Mouse (Mus musculus) kidney, postnatal 14 days (tissue): ENCODE results near the gene Tbx4.

Source experiments
- DNase-seq: peaks from one replicate; pipeline ENCODE4 v3.0.0; 2022; ENCODE audit warnings: mixed read lengths

Tbx4 gene

GRCm38 (mm10) chr11:85910133-85910532 lies 23.9 kb downstream of the Tbx4 start:
- DNase-seq: no peak

- DNase-seq: no peak
These were observed 27.3 kb downstream of the Tbx4 start for GRCm38 (mm10) chr11:85913506-85913905.

DNA sequence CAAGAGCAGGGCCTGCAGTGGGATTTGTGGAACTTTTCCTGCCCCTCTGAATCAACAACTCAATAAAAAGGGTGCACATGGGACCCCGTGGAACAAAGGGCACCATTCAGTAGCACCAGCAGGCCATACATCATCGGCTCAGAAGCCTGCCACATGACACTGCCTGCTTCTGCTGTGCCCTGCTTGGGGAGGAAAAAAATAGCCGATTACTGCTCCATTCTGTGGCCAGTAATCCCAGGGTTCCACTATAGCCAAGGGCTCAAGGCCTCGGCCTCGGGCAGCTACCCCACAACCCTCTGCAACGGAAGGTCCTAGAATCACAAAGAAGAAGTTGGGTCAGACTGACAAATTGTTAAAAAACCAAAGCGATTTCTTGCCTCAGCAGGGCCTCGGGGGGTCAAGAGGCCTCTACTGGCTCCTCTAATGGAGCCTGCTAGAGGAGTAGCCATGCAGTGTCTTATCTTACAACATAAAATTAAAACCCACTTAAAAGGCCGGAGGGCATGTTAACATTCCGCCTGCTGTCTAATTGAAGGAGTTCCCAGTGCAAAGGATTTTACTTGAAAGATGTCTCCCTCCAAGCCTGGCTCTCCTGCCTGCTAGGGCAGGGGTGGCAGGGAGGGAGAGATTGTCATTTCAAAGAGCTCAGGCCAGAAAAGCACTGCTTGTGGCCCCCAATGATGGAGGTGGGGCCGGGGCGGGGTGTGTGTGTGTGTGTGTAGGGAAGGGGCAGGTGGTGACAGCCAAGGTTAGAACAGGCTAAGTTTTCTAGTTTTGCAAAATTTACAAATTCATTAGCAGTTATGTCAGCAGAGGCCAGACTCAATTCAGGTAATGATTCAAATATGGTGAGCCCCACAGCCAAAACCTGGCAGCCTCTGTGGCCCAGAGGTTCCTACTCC lies 31.1 kb downstream of the Tbx4 start:
- no peak for DNase-seq

GRCm38 (mm10) chr11:85917993-85918325 lies 31.7 kb downstream of the Tbx4 start:
- DNase-seq: no peak

DNA sequence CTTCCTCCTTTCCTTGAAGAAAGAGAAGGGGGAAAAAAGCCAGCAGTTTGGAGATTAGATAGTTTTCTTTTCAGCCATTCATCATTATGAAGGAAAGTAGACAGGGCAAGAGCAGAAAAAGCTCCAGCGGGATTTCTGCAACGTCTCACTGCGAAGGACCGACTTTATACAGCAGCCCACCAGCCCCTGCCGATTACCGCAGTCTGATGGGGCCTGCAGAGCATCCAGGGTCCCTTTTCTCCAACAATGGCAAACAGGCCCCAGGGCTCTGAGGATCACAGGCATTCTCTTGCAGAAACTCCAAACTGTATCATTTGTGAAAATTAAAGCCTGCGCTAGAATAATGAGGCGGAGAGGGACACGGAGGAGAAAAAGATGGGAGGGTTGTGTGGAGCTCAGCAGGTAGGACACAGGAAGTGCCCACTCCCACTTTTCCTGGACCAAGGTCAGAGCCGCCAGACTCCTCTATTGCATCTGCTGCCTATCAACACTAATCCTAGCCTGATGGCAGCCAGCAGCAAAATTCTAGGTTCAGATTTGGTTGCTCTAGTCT lies 32.2 kb downstream of the Tbx4 start:
- DNase-seq: no peak

GRCm38 (mm10) chr11:85925294-85925743 lies 39.1 kb downstream of the Tbx4 start:
- DNase-seq: peak; percentile 44

GRCm38 (mm10) chr11:85926287-85926764 lies 40.1 kb downstream of the Tbx4 start:
- DNase-seq: no peak

GRCm38 (mm10) chr11:85928106-85928505 lies 41.9 kb downstream of the Tbx4 start:
- DNase-seq: no peak

GRCm38 (mm10) chr11:85929651-85930050 lies 43.4 kb downstream of the Tbx4 start:
- no peak for DNase-seq

DNA sequence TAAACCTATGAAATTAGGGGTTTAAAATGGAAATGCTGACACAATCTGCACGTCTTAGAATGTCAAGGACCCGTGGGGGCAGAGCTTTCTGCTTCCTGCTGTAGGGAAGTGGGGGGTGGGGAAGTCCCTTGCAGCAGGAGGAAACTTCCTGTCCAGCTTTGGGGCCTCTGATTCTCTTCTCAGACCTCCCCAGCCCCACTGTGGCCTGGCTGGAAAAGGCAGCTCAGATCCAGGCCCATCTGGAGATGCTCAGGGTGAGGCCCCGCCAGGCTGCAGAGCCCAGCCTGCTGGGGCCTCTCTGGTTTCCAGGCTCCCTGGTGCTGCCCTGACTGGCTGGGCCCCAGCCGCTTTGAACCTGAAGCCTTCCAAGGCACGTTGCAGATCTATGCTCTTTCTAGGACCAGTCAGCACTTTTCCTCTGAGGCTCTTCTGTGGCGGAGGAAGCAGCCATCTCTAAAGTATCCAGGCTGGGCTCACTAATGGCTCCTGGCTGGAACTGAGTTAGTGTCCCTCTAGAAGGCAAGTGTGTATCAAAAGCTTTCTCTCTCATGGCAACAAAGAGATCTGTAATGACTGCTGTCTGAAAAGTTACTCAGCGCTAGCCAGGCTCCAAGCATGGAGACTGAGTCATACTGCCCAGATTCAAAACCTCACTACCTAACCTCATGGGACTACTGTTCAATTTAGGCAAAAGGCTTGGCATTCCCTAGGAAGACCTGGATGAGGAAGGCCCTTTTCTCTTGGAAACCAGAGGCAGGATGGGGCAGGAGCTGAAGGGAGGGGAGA lies 55.8 kb downstream of the Tbx4 start:
- peak; percentile 29 for DNase-seq

- no peak for DNase-seq
These were observed 62.5 kb downstream of the Tbx4 start for GRCm38 (mm10) chr11:85948765-85949164.

GRCm38 (mm10) chr11:85949749-85950148 lies 63.5 kb downstream of the Tbx4 start:
- DNase-seq: no peak

DNA sequence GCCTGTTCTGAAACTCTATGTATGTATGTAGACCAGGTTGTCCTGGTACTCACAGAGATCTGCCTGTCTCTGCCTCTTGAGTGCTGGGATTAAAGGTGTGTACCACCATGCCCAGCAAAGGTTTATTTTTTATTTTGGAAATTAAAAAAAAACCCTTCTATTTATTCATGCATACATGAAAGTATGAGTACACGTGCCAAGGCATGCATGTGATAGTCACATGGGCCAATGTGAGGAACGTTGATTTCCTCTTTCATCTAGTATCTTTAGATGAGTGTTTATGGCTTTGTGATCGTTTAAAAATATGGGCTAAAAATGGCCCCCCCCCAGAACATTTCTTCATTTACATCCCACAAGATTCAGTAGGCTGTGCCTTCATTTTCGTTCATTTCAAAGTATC lies 66.3 kb downstream of the Tbx4 start:
- no peak for DNase-seq

DNA sequence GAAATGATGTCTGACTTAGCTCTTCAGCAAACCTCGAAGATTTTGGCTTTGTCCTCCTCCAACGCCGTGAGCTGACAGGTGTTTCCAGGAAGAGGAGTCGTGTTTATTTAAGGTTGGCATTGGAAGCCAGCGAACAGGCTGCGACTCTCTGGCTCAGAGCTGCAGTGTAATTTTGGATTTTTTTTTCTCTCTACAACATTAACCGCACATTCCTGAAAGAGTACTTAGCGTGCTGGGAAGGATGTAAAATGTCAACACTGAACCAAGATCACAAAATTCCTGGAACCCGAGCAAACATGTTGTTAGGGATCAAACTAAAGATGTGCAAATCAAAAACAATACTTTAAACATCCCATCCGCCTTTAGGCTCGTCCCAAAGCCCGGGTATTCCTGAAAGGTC lies 69.4 kb downstream of the Tbx4 start:
- no peak for DNase-seq

DNA sequence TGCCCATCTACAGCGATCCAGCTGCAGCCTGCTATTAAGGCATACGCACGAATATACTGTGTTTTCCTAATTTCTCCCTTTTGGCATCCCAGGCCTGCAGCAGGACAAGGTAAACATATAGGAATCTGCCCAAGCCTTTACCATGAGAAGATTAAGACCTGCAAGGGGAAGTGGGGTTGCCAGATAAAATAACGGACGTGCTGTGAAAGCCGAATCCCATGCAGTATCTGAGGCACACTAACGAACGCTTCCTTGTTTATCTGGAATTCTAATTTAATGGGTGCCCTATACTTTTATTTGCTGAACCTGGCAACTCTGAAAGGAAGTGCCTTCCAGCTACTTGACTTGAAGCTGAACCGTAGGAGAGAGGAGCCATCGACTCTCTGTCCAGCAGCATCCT lies 70.2 kb downstream of the Tbx4 start:
- no peak for DNase-seq

DNA sequence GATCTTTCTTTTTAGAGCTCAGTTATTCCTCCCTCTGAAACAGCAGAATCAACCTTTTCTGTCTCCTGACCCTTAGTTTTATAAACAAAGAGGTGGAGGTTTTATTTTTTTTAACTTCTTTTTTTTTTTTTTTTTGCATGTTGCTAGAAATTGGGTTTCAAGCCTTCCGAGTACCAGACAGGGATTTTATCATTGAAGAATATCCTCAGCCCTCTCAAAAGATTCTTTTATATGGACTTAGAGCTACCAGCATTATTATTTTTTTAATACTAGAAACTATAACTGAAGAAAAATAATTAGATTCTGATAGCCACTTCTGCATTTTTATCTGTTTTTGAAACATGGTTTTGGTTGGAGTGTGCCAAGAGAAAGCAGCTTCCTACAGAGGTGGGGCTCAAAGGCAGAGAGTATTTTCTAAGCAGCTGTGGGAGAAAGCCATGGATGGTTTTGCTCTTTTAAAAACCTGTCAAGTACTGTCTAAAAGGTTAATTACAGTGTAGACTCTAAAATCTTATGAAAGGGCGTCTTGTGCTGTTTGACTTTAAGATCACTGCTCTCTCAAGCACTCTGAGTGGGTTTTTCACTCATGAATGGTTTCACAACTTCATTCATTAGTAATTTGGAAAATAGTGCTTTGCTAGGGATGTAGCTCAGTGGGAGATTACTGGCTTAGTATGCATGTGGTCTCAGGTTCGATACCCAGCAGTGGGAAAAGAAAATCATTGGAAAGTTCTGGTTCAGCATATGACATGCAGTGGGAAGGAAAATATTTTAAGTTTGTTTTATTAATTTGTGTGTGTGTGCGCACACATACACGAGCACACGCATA lies 70.9 kb downstream of the Tbx4 start:
- no peak for DNase-seq

GRCm38 (mm10) chr11:85959837-85960236 lies 73.6 kb downstream of the Tbx4 start:
- DNase-seq: no peak

GRCm38 (mm10) chr11:85960273-85960672 lies 74.1 kb downstream of the Tbx4 start:
- DNase-seq: no peak

- no peak for DNase-seq
These were observed 75.3 kb downstream of the Tbx4 start for GRCm38 (mm10) chr11:85961498-85961897.
